Mouse (Mus musculus) kidney, adult 2 months (tissue): ENCODE measurements around the gene Hmox1.

Experiments used
- CTCF ChIP-seq: fragments of 200-500 bp; conservative IDR thresholded peaks from 2 replicates; pipeline ENCODE4 v1.5.1; 2011; ENCODE audit warnings: low read depth, mild to moderate bottlenecking, control low read depth, low read length, moderate library complexity, mixed read lengths; ENCODE audit not compliant: insufficient read depth, insufficient read length
- POLR2A ChIP-seq: fragments of 200-500 bp; IDR thresholded peaks from one replicate; pipeline ENCODE4 v1.6.1; 2011; ENCODE audit warnings: low read depth, low read length, control low read depth

- no peak for TF ChIP-seq CTCF
- no peak for TF ChIP-seq POLR2A
These were observed 10.0 kb downstream of the Hmox1 start for GRCm38 (mm10) chr8:75103376-75103878.
